Mouse (Mus musculus) heart, adult 2 months (tissue): ENCODE data around the gene Smc5. TPM values are rescaled to one million over a fixed set of nuclear protein-coding genes. Genes with fewer than 3 reads are reported as not detected.

Source experiments
- DNase-seq, 2 experiments: peaks; one replicate each; pipeline ENCODE4 v3.0.0; 2021
- H3K27ac ChIP-seq: fragments of 200-600 bp; 2 replicates; pipeline ENCODE4 v1.8.1; 2022
- H3K27me3 ChIP-seq: fragments of 200-500 bp; 2 replicates; pipeline ENCODE4 v1.6.1; 2012; ENCODE audit warnings: mild to moderate bottlenecking, low read length, inconsistent platforms, mixed read lengths; ENCODE audit not compliant: control insufficient read depth, insufficient read depth
- H3K36me3 ChIP-seq: fragments of 200-500 bp; 2 replicates; pipeline ENCODE4 v1.6.1; 2012; ENCODE audit warnings: low read length, inconsistent platforms; ENCODE audit not compliant: control insufficient read depth, insufficient read depth
- H3K4me1 ChIP-seq: fragments of 200-500 bp; 2 replicates; pipeline ENCODE4 v1.6.1; 2011; ENCODE audit warnings: low read length; ENCODE audit not compliant: control insufficient read depth, insufficient read depth
- H3K4me3 ChIP-seq: fragments of 200-600 bp; 2 replicates; pipeline ENCODE4 v1.8.1; 2022
- H3K79me2 ChIP-seq: fragments of 200-500 bp; replicated peaks from 2 replicates; pipeline ENCODE4 v1.6.1; 2012; ENCODE audit warnings: mild to moderate bottlenecking, inconsistent platforms, low read length, moderate library complexity, mixed read lengths; ENCODE audit not compliant: control insufficient read depth, insufficient read depth
- H3K9ac ChIP-seq: fragments of 200-500 bp; 2 replicates; pipeline ENCODE4 v1.6.1; 2012; ENCODE audit warnings: low read depth, mild to moderate bottlenecking, control low read depth, inconsistent platforms, low read length, mixed read lengths
- CTCF ChIP-seq: fragments of 200-600 bp; IDR thresholded peaks from 2 replicates; pipeline ENCODE4 v1.8.1; 2022; ENCODE audit warnings: antibody characterized with exemption, mild to moderate bottlenecking, moderate library complexity
- EP300 ChIP-seq: fragments of 200-500 bp; IDR thresholded peaks from 2 replicates; pipeline ENCODE4 v1.6.1; 2011; ENCODE audit warnings: low read depth, low read length, control low read depth; ENCODE audit not compliant: insufficient read depth
- POLR2A ChIP-seq: fragments of 200-500 bp; IDR thresholded peaks from 2 replicates; pipeline ENCODE4 v1.6.1; 2011; ENCODE audit warnings: mild to moderate bottlenecking, low read depth, low read length, control low read depth; ENCODE audit not compliant: insufficient read depth
- WGBS: fragments of 180-500 bp; shearing (Covaris S2); methylation state at CpG from one replicate; pipeline ENCODE4 v1.1.7; 2018; 5-methylcytosine and 5-hydroxymethylcytosine counted together
- intact Hi-C: fragments of 180-260 bp; cut with DNase I; formaldehyde crosslinking; loops from one replicate; pipeline ENCODE4 v1.15.1; 2025
- polyA plus RNA-seq: library from polyadenylated mRNA; depleted of rRNA; stranded (reverse); fragments of >200 nt; gene quantifications from 2 replicates; pipeline ENCODE4 v1.2.3, GENCODE M21; 2012
- total RNA-seq, 2 experiments: library from RNA; stranded (reverse); gene quantifications; 2 replicates each; pipeline ENCODE4 v1.2.3; 2021

Smc5 gene
- total and polyA plus RNA-seq, 3 experiments: 3.7 to 21.3 (median 20.2) TPM

DNA sequence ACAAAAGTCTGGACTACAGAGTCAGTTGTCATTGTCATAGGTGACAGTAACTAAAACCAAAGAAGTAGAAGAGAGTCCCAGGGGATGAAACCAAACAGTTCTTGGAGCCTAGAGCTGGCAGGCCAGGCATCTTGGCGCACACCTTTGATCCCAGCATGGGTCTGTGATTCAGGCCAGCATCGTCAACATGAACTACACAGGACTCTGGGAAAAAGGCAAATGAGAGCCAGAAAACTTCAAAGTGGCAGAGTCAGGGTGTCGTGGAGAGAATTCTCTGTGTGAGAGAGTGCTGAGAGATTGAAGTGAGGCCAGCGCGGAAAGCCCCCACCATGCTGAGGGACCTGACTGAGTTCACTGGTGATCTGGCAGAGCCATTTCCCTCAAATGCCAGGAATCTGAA, 103.2 kb downstream of the Smc5 start:
- intact Hi-C loops: no loop called here
- Histone ChIP-seq H3K36me3 (peaks cover 10% of the 10 kb centered on the region), H3K4me1 (peaks cover 2% of the 10 kb centered on the region; the same call in 1 of the 2 replicates), H3K27me3 (no peaks in the 10 kb centered on the region), H3K79me2 (peaks cover 1% of the 10 kb centered on the region; the same call in 1 of the 2 replicates), H3K9ac (no peak overlapping the region), H3K27ac (no peak overlapping the region), H3K4me3 (no peak overlapping the region)
- TF ChIP-seq CTCF (no peak), EP300 (no peak), POLR2A (no peak)
- WGBS: 77% methylated on average over 5 of the region's 5 CpGs
- no peak for DNase-seq

DNA sequence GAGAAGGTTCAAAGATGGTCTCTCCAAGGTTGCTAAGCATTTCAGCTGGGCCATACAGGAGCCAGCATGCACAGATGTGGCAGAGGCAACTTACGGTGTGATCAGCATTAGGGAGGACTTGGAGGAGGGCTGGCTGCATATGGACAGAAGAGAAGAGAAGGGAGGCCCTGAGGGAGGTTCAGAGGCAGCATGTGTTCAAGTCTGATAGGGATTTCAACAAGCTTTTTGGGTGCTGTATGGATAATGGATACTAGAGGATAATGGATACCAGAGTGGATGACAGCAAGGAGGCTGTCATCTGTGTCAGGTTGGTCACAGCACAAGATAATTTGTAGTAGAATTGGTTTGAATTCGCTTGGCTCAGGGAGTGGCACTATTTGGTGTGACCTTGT, 104.0 kb downstream of the Smc5 start:
- Histone ChIP-seq H3K9ac (no peak overlapping the region), H3K36me3 (peaks cover 12% of the 10 kb centered on the region), H3K27ac (no peak overlapping the region), H3K4me3 (no peak overlapping the region), H3K4me1 (peaks cover 2% of the 10 kb centered on the region; the same call in 1 of the 2 replicates), H3K79me2 (peaks cover 1% of the 10 kb centered on the region), H3K27me3 (no peaks in the 10 kb centered on the region)
- intact Hi-C loops: no loop called here
- whole genome bisulfite sequencing: 95% methylated on average over 2 of the region's 2 CpGs
- no peak for DNase-seq
- TF ChIP-seq EP300 (no peak), CTCF (no peak), POLR2A (no peak)

DNA sequence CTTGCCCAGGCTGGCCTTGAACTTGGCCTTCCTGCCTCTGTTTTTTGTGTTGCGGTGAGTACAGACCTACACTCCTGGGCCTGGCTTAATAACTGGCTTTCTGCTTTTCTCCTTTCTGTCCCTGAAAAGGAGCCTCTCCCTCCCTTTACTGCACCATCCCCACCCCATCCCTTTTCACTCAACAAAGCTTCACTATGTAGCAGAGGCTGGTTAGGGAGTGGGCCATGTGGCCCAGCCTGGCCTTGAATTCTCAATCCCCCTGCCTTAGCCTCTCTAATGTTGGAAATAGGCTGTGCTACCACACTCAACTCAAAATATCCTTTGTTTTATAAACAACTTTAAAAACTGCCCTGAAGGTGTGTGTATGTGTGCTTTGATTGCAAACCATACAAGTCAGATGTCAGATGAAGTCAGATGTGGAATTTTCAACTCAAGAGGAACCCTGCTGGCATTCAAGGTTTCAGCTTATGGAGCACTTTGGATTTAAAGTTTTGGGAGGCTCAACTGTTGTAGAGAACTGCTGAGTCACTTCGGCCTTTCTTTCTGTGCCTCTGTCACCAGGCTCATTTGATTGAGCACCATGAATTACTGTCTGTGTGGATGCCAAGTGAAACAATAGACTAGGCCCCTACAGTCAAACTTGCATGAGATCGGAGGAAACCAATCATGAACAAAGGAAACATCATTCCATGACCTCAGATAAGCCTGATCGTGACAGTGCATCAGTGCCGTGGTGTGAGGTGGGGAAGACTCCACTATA, 104.6 kb downstream of the Smc5 start:
- DNase-seq: no peak
- no peak for TF ChIP-seq EP300
- TF ChIP-seq CTCF: no peak
- no peak for TF ChIP-seq POLR2A
- Histone ChIP-seq H3K4me1 (peaks cover 2% of the 10 kb centered on the region; the same call in 1 of the 2 replicates), H3K79me2 (peaks cover 3% of the 10 kb centered on the region), H3K9ac (no peak overlapping the region), H3K27me3 (no peaks in the 10 kb centered on the region), H3K36me3 (peaks cover 14% of the 10 kb centered on the region), H3K27ac (no peak overlapping the region), H3K4me3 (no peak overlapping the region)
- intact Hi-C loops: no loop called here
- 53% methylated on average over 5 of the region's 5 CpGs for WGBS

DNA sequence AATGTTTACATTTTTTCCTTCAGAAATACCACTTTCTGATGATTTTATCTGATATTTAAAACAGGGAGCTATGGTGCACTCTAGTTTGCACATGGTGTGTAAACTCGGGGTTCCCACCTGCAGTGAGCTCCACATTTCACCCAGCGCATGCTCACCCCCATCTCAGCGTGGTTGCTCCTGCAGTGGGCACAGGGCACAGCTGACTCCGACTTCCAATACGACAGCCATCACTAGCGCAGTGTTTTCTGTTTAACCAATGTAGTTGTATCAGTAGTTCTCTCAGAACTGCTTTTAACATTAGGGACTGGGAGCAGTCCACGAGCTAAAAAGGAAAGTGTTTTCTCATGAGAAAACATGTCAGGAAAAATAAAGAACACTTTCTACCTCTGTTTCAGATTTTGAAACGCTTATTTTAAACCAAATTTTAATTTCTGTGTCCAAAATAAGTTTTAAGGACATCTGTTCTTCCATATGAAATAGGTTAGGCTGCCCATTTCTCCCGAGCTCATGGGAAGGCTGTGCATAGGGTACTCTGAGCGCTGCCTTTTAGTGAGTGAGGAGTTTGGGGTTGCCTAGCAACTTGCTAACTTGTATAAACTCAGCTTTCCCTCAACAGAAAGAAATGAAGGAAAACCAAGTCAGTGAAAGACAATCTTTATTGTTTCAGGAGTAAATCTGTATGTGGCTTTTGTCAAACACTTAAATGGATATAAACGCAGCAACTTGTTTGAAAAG, 107.0 kb downstream of the Smc5 start:
- Histone ChIP-seq H3K27me3 (no peaks in the 10 kb centered on the region), H3K79me2 (peaks cover 4% of the 10 kb centered on the region), H3K27ac (no peak overlapping the region), H3K9ac (no peak overlapping the region), H3K4me3 (no peak overlapping the region), H3K36me3 (peaks cover 22% of the 10 kb centered on the region), H3K4me1 (peaks cover 18% of the 10 kb centered on the region)
- intact Hi-C loops: loop anchor here (2.0 kb wide), 1 partner anchor 22 kb away; no protein-coding TSS in a partner anchor
- TF ChIP-seq EP300: no peak
- TF ChIP-seq POLR2A: 0 out of 2 replicates have a peak, but pooled peaks have one; percentile 7
- no peak for TF ChIP-seq CTCF
- no peak for DNase-seq
- WGBS: 85% methylated on average over 11 of the region's 11 CpGs

DNA sequence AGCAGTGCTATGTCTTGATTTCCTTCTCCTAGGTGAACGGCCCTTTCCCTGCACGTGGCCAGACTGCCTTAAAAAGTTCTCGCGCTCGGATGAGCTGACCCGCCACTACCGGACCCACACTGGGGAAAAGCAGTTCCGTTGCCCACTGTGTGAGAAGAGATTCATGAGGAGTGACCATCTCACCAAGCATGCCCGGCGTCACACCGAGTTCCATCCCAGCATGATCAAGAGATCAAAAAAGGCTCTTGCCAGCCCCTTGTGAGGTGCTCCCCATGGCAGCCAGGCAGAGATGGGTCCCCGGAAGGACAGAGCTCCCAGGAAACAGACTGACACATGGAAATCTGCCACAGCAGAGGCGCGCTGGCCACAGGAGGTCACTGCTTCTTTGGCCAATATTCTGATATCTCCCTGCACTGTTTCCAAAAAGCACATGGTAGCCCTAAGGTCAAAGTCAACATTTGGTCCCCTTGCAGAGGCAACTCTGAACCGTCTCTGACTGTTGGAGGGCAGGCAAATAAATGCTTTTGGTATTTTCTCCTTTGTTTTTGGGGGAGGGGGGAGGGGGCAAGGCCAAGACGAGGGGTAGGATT, 109.0 kb downstream of the Smc5 start:
- DNase-seq: no peak
- Histone ChIP-seq H3K4me1 (peaks cover 29% of the 10 kb centered on the region), H3K4me3 (no peak overlapping the region), H3K27ac (no peak overlapping the region), H3K79me2 (peaks cover 11% of the 10 kb centered on the region), H3K27me3 (no peaks in the 10 kb centered on the region), H3K9ac (no peak overlapping the region), H3K36me3 (peaks cover 22% of the 10 kb centered on the region)
- TF ChIP-seq CTCF: 0 out of 2 replicates have a peak, but pooled peaks have one; percentile 5
- TF ChIP-seq POLR2A: no peak
- TF ChIP-seq EP300: no peak
- 76% methylated on average over 16 of the region's 16 CpGs for WGBS
- intact Hi-C loops: loop anchor here (5.0 kb wide), 1 partner anchor 48 kb away; no protein-coding TSS in a partner anchor
